Mouse (Mus musculus) kidney, adult 2 months (tissue): ENCODE results near the gene Apoa4. TPM values are rescaled to one million over a fixed set of nuclear protein-coding genes. Genes with fewer than 3 reads are reported as not detected.

Experiments used
- DNase-seq: peaks from one replicate; pipeline ENCODE4 v3.0.0; 2021
- H3K27ac ChIP-seq: fragments of 200-500 bp; 2 replicates; pipeline ENCODE4 v1.5.1; 2012; ENCODE audit warnings: low read depth, low read length, control low read depth, inconsistent platforms; ENCODE audit not compliant: insufficient read depth
- H3K27me3 ChIP-seq: fragments of 200-500 bp; replicated peaks from 2 replicates; pipeline ENCODE4 v1.6.1; 2012; ENCODE audit warnings: mild to moderate bottlenecking, moderate library complexity, low read length, inconsistent platforms; ENCODE audit not compliant: control insufficient read depth, insufficient read depth
- H3K36me3 ChIP-seq: fragments of 200-500 bp; 2 replicates; pipeline ENCODE4 v1.6.1; 2012; ENCODE audit warnings: mild to moderate bottlenecking, moderate library complexity, low read length, inconsistent platforms; ENCODE audit not compliant: control insufficient read depth, insufficient read depth
- H3K4me1 ChIP-seq: fragments of 200-500 bp; 2 replicates; pipeline ENCODE4 v1.6.1; 2011; ENCODE audit warnings: low read length; ENCODE audit not compliant: control insufficient read depth, insufficient read depth
- H3K4me3 ChIP-seq: fragments of 200-500 bp; 2 replicates; pipeline ENCODE4 v1.5.1; 2011; ENCODE audit warnings: mild to moderate bottlenecking, low read depth, low read length, control low read depth; ENCODE audit not compliant: insufficient read depth
- CTCF ChIP-seq: fragments of 200-500 bp; conservative IDR thresholded peaks from 2 replicates; pipeline ENCODE4 v1.5.1; 2011; ENCODE audit warnings: low read depth, mild to moderate bottlenecking, control low read depth, low read length, moderate library complexity, mixed read lengths; ENCODE audit not compliant: insufficient read depth, insufficient read length
- POLR2A ChIP-seq: fragments of 200-500 bp; IDR thresholded peaks from one replicate; pipeline ENCODE4 v1.6.1; 2011; ENCODE audit warnings: low read depth, low read length, control low read depth
- WGBS: fragments of 180-500 bp; shearing (Covaris S2); methylation state at CpG from one replicate; pipeline ENCODE4 v1.1.7; 2018; 5-methylcytosine and 5-hydroxymethylcytosine counted together
- polyA plus RNA-seq: library from polyadenylated mRNA; depleted of rRNA; stranded (reverse); fragments of >200 nt; gene quantifications from 2 replicates; pipeline ENCODE4 v1.2.3, GENCODE M21; 2012

Apoa4 gene
- polyA plus RNA-seq, 1 experiment = 5.7 TPM

- no peak overlapping the region for H3K27ac ChIP-seq
These were observed 16.3 kb downstream of the Apoa4 start for GRCm38 (mm10) chr9:46256658-46257385.

GRCm38 (mm10) chr9:46257546-46257945 lies 17.1 kb downstream of the Apoa4 start:
- H3K36me3 ChIP-seq = no peaks in the 10 kb centered on the region
- peak; percentile 13 for DNase-seq
- no peaks in the 10 kb centered on the region for H3K27me3 ChIP-seq
- WGBS = 87% methylated on average over 3 of the region's 3 CpGs
- H3K27ac ChIP-seq = no peak overlapping the region
- no peak overlapping the region for H3K4me3 ChIP-seq
- TF ChIP-seq POLR2A (no peak), CTCF (no peak)
- H3K4me1 ChIP-seq = no peaks in the 10 kb centered on the region

More at GRCm38 (mm10) chr9:46256658-46257385, 16.3 kb downstream of the Apoa4 start:
- 82% methylated on average over 10 of the region's 10 CpGs for WGBS
- Histone ChIP-seq H3K36me3 (no peaks in the 10 kb centered on the region), H3K27me3 (no peaks in the 10 kb centered on the region), H3K4me3 (no peak overlapping the region), H3K4me1 (no peaks in the 10 kb centered on the region)
- no peak for DNase-seq
- no peak for TF ChIP-seq CTCF

GRCm38 (mm10) chr9:46259111-46259510 lies 18.6 kb downstream of the Apoa4 start:
- 92% methylated on average over 6 of the region's 6 CpGs for WGBS
- DNase-seq = no peak
- Histone ChIP-seq H3K27me3 (no peaks in the 10 kb centered on the region), H3K4me1 (no peaks in the 10 kb centered on the region), H3K4me3 (no peak overlapping the region), H3K27ac (no peak overlapping the region), H3K36me3 (no peaks in the 10 kb centered on the region)
- TF ChIP-seq POLR2A = no peak
- no peak for TF ChIP-seq CTCF

- peak; percentile 41 for DNase-seq
- Histone ChIP-seq H3K27ac (no peak overlapping the region), H3K27me3 (no peaks in the 10 kb centered on the region), H3K4me3 (no peak overlapping the region), H3K4me1 (no peaks in the 10 kb centered on the region), H3K36me3 (no peaks in the 10 kb centered on the region)
- 86% methylated on average over 7 of the region's 7 CpGs for WGBS
- TF ChIP-seq CTCF (no peak), POLR2A (no peak)
These were observed 20.6 kb downstream of the Apoa4 start for GRCm38 (mm10) chr9:46261131-46261530.

- Histone ChIP-seq H3K4me1 (no peaks in the 10 kb centered on the region), H3K27me3 (no peaks in the 10 kb centered on the region), H3K27ac (no peak within 1 kb of the TSS), H3K36me3 (no peaks in the 10 kb centered on the region), H3K4me3 (no peak within 1 kb of the TSS)
- DNase-seq = no peak
- no peak for TF ChIP-seq CTCF
- TF ChIP-seq POLR2A = no peak
- WGBS = 46% methylated on average over 7 of the region's 7 CpGs
These were observed 27.9 kb downstream of the Apoa4 start, which contains the start of gene Apoa5 for GRCm38 (mm10) chr9:46268343-46268873. TSS of gene Apoa5 (plus strand) at chr9:46268633.

- Histone ChIP-seq H3K27ac (no peak overlapping the region), H3K4me1 (no peaks in the 10 kb centered on the region), H3K27me3 (no peaks in the 10 kb centered on the region), H3K4me3 (no peak overlapping the region), H3K36me3 (no peaks in the 10 kb centered on the region)
- DNase-seq = no peak
- 87% methylated on average over 5 of the region's 5 CpGs for WGBS
- TF ChIP-seq CTCF = no peak
- TF ChIP-seq POLR2A = no peak
These were observed 28.6 kb downstream of the Apoa4 start for GRCm38 (mm10) chr9:46269125-46269524.

- Histone ChIP-seq H3K27ac (no peak overlapping the region), H3K36me3 (no peaks in the 10 kb centered on the region), H3K4me1 (no peaks in the 10 kb centered on the region), H3K27me3 (no peaks in the 10 kb centered on the region), H3K4me3 (no peak overlapping the region)
- no peak; the same call in 1 of the 2 replicates for TF ChIP-seq CTCF
- TF ChIP-seq POLR2A = no peak
- WGBS = 90% methylated on average over 4 of the region's 4 CpGs
- DNase-seq = no peak
These were observed 30.3 kb downstream of the Apoa4 start for GRCm38 (mm10) chr9:46270782-46271181.
